Mouse (Mus musculus) embryonic fibroblast, embryonic 13.5 days (primary cell): ENCODE measurements around the gene Gnpnat1.

Experiments used
- CTCF ChIP-seq: IDR thresholded peaks from 2 replicates; pipeline ENCODE4 v1.5.1; 2011; ENCODE audit warnings: mild to moderate bottlenecking, control low read depth, low read length, moderate library complexity, borderline replicate concordance; ENCODE audit not compliant: insufficient read depth
- POLR2A ChIP-seq: IDR thresholded peaks from 2 replicates; pipeline ENCODE4 v1.6.1; 2011; ENCODE audit warnings: low read depth, mild to moderate bottlenecking, control low read depth, low read length, moderate library complexity

- TF ChIP-seq CTCF: no peak
- TF ChIP-seq POLR2A: no peak
Observed at GRCm38 (mm10) chr14:45452148-45452547, 47.4 kb upstream of the Gnpnat1 start.
